Mouse (Mus musculus): ENCODE results near the gene Tpcn2. TPM values are rescaled to one million over a fixed set of nuclear protein-coding genes. Genes with fewer than 3 reads are reported as not detected.
A peak's percentile ranks its signal among the peaks of the same experiment; 100 is the strongest.

Gene Tpcn2
- polyA plus RNA-seq, 1 experiment from 2014 or later, result 5.3 TPM

DNA sequence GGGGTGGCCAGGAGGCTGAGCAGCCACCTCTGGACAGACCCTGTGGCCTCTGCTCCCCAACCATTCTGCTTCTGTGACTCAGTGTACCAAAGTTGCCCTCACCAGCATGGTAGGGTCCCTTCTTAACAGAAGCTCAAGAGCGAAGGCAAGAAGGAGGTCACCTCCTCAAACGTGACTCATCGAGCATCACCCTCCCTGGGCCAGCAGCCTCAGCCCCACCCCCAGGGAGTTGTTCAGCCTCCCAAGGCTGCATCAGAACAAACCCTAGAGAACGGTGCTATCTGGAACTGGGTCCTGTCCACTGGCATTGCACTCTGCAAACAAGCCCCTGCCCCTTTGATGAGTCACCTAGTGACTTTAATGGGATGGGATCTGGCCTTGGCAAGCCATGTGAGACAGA is 25.1 kb upstream of the Tpcn2 start:
- TF ChIP-seq CTCF (IDR thresholded peaks at IDR 0.05; ENCODE audit: low read depth) (no peak), EP300 (optimal IDR thresholded peaks at IDR 0.05) (no peak)
- no peaks in the 10 kb centered on the region for H3K27me3 ChIP-seq (ENCODE audit: control insufficient read depth, insufficient read depth, low read length)
- no peak overlapping the region for H3K27ac ChIP-seq (replicated peaks)
- H3K36me3 ChIP-seq (ENCODE audit: control insufficient read depth, insufficient read depth, low read length), result no peaks in the 10 kb centered on the region
- H3K4me1 ChIP-seq (replicated peaks; ENCODE audit: control insufficient read depth, insufficient read depth), result no peaks in the 10 kb centered on the region
- DNase-seq (ENCODE audit: low spot score) (no peak), ATAC-seq (ENCODE audit: low FRiP score, low TSS enrichment) (0 out of 2 replicates have a peak, but pooled peaks have one; percentile 16)
- no peak overlapping the region for H3K4me3 ChIP-seq (ENCODE audit: low read depth, low read length)
- H3K4me2 ChIP-seq (replicated peaks; ENCODE audit: low read depth), result no peak overlapping the region
- H3K9ac ChIP-seq (ENCODE audit: low read length), result no peak overlapping the region
- 45% methylated on average over 4 of the region's 4 CpGs for WGBS
- H3K9me3 ChIP-seq (ENCODE audit: control insufficient read depth, low read length), result no peaks in the 10 kb centered on the region

DNA sequence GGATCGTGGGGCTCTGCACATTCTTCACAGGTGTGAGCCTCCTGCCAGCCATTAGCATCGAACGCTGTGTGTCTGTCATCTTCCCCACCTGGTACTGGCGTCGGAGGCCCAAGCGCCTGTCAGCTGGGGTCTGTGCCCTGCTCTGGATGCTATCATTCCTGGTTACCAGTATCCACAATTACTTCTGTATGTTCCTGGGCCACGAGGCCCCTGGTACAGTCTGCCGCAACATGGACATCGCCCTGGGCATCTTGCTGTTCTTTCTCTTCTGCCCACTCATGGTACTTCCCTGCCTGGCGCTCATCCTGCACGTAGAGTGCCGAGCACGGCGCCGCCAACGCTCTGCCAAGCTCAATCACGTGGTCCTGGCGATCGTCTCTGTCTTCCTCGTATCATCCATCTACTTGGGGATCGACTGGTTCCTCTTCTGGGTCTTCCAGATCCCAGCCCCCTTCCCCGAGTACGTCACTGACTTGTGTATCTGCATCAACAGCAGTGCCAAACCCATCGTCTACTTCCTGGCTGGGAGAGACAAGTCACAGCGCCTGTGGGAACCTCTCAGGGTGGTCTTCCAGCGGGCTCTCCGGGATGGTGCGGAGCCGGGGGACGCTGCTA is 24.4 kb upstream of the Tpcn2 start:
- Histone ChIP-seq H3K9me3 (ENCODE audit: control insufficient read depth, low read length) (no peaks in the 10 kb centered on the region), H3K4me3 (ENCODE audit: low read depth, low read length) (no peak overlapping the region), H3K27ac (replicated peaks) (no peak overlapping the region), H3K36me3 (ENCODE audit: control insufficient read depth, insufficient read depth, low read length) (no peaks in the 10 kb centered on the region), H3K27me3 (ENCODE audit: control insufficient read depth, insufficient read depth, low read length) (no peaks in the 10 kb centered on the region), H3K9ac (ENCODE audit: low read length) (no peak overlapping the region), H3K4me2 (replicated peaks; ENCODE audit: low read depth) (no peak overlapping the region), H3K4me1 (replicated peaks; ENCODE audit: control insufficient read depth, insufficient read depth) (no peaks in the 10 kb centered on the region)
- whole genome bisulfite sequencing, result 70% methylated on average over 30 of the region's 30 CpGs
- DNase-seq (ENCODE audit: low spot score) (no peak), ATAC-seq (ENCODE audit: low FRiP score, low TSS enrichment) (no peak)
- TF ChIP-seq EP300 (optimal IDR thresholded peaks at IDR 0.05) (no peak), CTCF (IDR thresholded peaks at IDR 0.05; ENCODE audit: low read depth) (no peak)

GRCm38 (mm10) chr7:145307636-145308035 is 23.8 kb upstream of the Tpcn2 start:
- ATAC-seq (ENCODE audit: low FRiP score, low TSS enrichment) (no peak), DNase-seq (ENCODE audit: low spot score) (no peak)
- Histone ChIP-seq H3K36me3 (ENCODE audit: control insufficient read depth, insufficient read depth, low read length) (no peaks in the 10 kb centered on the region), H3K4me3 (ENCODE audit: low read depth, low read length) (no peak overlapping the region), H3K9ac (ENCODE audit: low read length) (no peak overlapping the region), H3K27me3 (ENCODE audit: control insufficient read depth, insufficient read depth, low read length) (no peaks in the 10 kb centered on the region), H3K4me2 (replicated peaks; ENCODE audit: low read depth) (no peak overlapping the region), H3K4me1 (replicated peaks; ENCODE audit: control insufficient read depth, insufficient read depth) (no peaks in the 10 kb centered on the region), H3K9me3 (ENCODE audit: control insufficient read depth, low read length) (no peaks in the 10 kb centered on the region), H3K27ac (replicated peaks) (no peak overlapping the region)
- 91% methylated on average over 10 of the region's 10 CpGs for WGBS
- TF ChIP-seq EP300 (optimal IDR thresholded peaks at IDR 0.05) (no peak), CTCF (IDR thresholded peaks at IDR 0.05; ENCODE audit: low read depth) (no peak)

GRCm38 (mm10) chr7:145304153-145304552 is 20.3 kb upstream of the Tpcn2 start:
- H3K9ac ChIP-seq (ENCODE audit: low read length), result no peak overlapping the region
- no peak overlapping the region for H3K4me2 ChIP-seq (replicated peaks; ENCODE audit: low read depth)
- H3K27me3 ChIP-seq (ENCODE audit: control insufficient read depth, insufficient read depth, low read length), result no peaks in the 10 kb centered on the region
- DNase-seq (ENCODE audit: low spot score), result no peak
- TF ChIP-seq CTCF (IDR thresholded peaks at IDR 0.05; ENCODE audit: low read depth), result no peak
- no peak for TF ChIP-seq EP300 (optimal IDR thresholded peaks at IDR 0.05)
- H3K27ac ChIP-seq (replicated peaks), result no peak overlapping the region
- no peaks in the 10 kb centered on the region for H3K36me3 ChIP-seq (ENCODE audit: control insufficient read depth, insufficient read depth, low read length)
- no peak overlapping the region for H3K4me3 ChIP-seq (ENCODE audit: low read depth, low read length)
- no peak for ATAC-seq (ENCODE audit: low FRiP score, low TSS enrichment)
- no peaks in the 10 kb centered on the region for H3K4me1 ChIP-seq (replicated peaks; ENCODE audit: control insufficient read depth, insufficient read depth)
- 80% methylated on average over 2 of the region's 2 CpGs for WGBS
- no peaks in the 10 kb centered on the region for H3K9me3 ChIP-seq (ENCODE audit: control insufficient read depth, low read length)

GRCm38 (mm10) chr7:145302488-145303285 is 18.9 kb upstream of the Tpcn2 start:
- H3K27ac ChIP-seq (replicated peaks), result peak overlapping the region; percentile 5; the same call in 1 of the 2 replicates
- 8% methylated on average over 20 of the region's 20 CpGs for WGBS
- TF ChIP-seq CTCF (IDR thresholded peaks at IDR 0.05; ENCODE audit: low read depth) (no peak), EP300 (optimal IDR thresholded peaks at IDR 0.05) (no peak)
- peak overlapping the region; percentile 49 for H3K4me2 ChIP-seq (replicated peaks; ENCODE audit: low read depth)
- no peaks in the 10 kb centered on the region for H3K9me3 ChIP-seq (ENCODE audit: control insufficient read depth, low read length)
- peak; percentile 92 for ATAC-seq (ENCODE audit: low FRiP score, low TSS enrichment)
- peak overlapping the region; percentile 23; the same call in 1 of the 2 replicates for H3K4me3 ChIP-seq (ENCODE audit: low read depth, low read length)
- H3K36me3 ChIP-seq (ENCODE audit: control insufficient read depth, insufficient read depth, low read length), result no peaks in the 10 kb centered on the region
- H3K4me1 ChIP-seq (replicated peaks; ENCODE audit: control insufficient read depth, insufficient read depth), result no peaks in the 10 kb centered on the region
- no peaks in the 10 kb centered on the region for H3K27me3 ChIP-seq (ENCODE audit: control insufficient read depth, insufficient read depth, low read length)
- peak; percentile 89 for DNase-seq (ENCODE audit: low spot score)
- 0 out of 2 replicates have a peak overlapping the region, but pooled peaks have one; percentile 18 for H3K9ac ChIP-seq (ENCODE audit: low read length)

All from stomach, postnatal 0 days (tissue).